Mouse (Mus musculus) midbrain, embryonic 15.5 days (tissue): ENCODE results near the gene Hsd11b1. TPM values are rescaled to one million over a fixed set of nuclear protein-coding genes. Genes with fewer than 3 reads are reported as not detected.
A peak's percentile ranks its signal among the peaks of the same experiment; 100 is the strongest.

Experiments used
- ATAC-seq: fragments of 200-750 bp; cut with Nextera tagmentation; replicated peaks from 2 replicates; pipeline ENCODE4 v1.8.0; 2017; ENCODE audit warnings: moderate TSS enrichment
- H3K27ac ChIP-seq: fragments of 300-500 bp; sonication (generic); 2 replicates; pipeline ENCODE4 v1.5.1; 2015; ENCODE audit warnings: mild to moderate bottlenecking, inconsistent platforms
- H3K27me3 ChIP-seq: fragments of 300-500 bp; sonication (generic); replicated peaks from 2 replicates; pipeline ENCODE4 v1.6.1; 2015; ENCODE audit warnings: inconsistent platforms
- H3K36me3 ChIP-seq: fragments of 300-500 bp; sonication (generic); replicated peaks from 2 replicates; pipeline ENCODE4 v1.6.1; 2015; ENCODE audit warnings: inconsistent platforms
- H3K4me1 ChIP-seq: fragments of 300-500 bp; sonication (generic); 2 replicates; pipeline ENCODE4 v1.6.1; 2015; ENCODE audit warnings: inconsistent platforms
- H3K4me2 ChIP-seq: fragments of 300-500 bp; sonication (generic); 2 replicates; pipeline ENCODE4 v1.6.1; 2015; ENCODE audit warnings: inconsistent platforms, mild to moderate bottlenecking, moderate library complexity
- H3K4me3 ChIP-seq: fragments of 300-500 bp; sonication (generic); 2 replicates; pipeline ENCODE4 v1.5.1; 2015; ENCODE audit warnings: mild to moderate bottlenecking, inconsistent platforms
- H3K9ac ChIP-seq: fragments of 300-500 bp; sonication (generic); 2 replicates; pipeline ENCODE4 v1.6.1; 2015; ENCODE audit warnings: mild to moderate bottlenecking, inconsistent platforms
- H3K9me3 ChIP-seq: fragments of 300-500 bp; sonication (generic); 2 replicates; pipeline ENCODE4 v1.6.1; 2016; ENCODE audit warnings: inconsistent platforms
- whole genome bisulfite sequencing: fragments of 180-500 bp; shearing (Covaris S2); methylation state at CpG from one replicate; pipeline ENCODE4 v1.1.7; 2015; ENCODE audit warnings: mixed read lengths; 5-methylcytosine and 5-hydroxymethylcytosine counted together
- polyA plus RNA-seq: library from polyadenylated mRNA; unstranded; fragments of >200 nt; fragmentation: Nextera tagmentation; extraction: Ambion mirVana; gene quantifications from 2 replicates; pipeline ENCODE4 v1.2.1, GENCODE M21; 2015

The Hsd11b1 gene
- polyA plus RNA-seq, 1 experiment from 2014 or later = not detected

DNA sequence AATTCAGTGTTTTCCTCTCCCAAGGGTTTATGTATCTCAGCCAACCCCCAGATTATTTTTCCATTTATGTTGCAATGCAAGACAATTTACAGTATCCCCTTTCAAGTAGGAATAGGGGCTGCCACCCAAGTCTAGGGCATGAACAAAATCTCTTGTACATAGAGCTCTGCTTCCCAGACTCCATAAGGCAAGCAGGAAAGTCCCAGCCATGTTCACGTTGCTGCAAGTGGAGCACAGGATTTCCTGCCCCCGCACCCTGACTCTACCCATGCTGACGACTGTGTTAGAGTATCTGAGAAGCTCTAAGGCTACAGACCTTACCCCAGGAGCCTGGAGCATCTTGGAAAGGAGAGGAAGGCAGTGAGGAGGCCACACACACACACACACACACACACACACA lies 74.1 kb downstream of the Hsd11b1 start:
- 62% methylated on average over 3 of the region's 3 CpGs for WGBS
- no peaks in the 10 kb centered on the region for H3K27me3 ChIP-seq
- no peak overlapping the region for H3K4me2 ChIP-seq
- H3K36me3 ChIP-seq = no peaks in the 10 kb centered on the region
- peaks cover 8% of the 10 kb centered on the region; the same call in 1 of the 2 replicates for H3K4me1 ChIP-seq
- no peaks in the 10 kb centered on the region for H3K9me3 ChIP-seq
- H3K4me3 ChIP-seq = no peak overlapping the region
- ATAC-seq = no peak
- no peak overlapping the region for H3K9ac ChIP-seq
- H3K27ac ChIP-seq = peak overlapping the region; percentile 55; the same call in 1 of the 2 replicates

DNA sequence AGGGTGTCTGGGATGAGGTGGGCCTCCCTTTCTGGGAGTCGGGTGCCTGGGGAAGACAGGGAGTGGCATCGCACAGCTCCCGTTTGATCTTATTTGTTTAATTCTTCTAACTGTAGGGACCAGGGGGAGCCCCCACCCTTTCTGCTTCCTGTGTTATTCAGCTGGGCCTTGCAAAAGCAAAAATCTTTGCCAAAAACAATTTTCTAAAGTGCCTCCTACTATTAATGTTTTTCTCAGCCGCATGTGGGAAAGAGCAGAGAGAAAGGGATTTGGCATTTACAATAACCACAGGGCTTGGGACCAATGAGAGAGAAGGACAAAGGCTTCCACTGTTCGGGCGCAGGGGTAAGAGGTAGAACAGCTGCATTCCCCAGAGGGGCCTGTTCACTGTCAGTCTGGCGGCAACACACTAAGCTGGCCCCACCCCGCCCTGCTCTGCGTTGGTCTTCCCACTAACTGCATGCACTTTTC lies 74.7 kb downstream of the Hsd11b1 start:
- H3K4me2 ChIP-seq = no peak overlapping the region
- H3K9ac ChIP-seq = no peak overlapping the region
- H3K4me3 ChIP-seq = no peak overlapping the region
- H3K27me3 ChIP-seq = no peaks in the 10 kb centered on the region
- H3K36me3 ChIP-seq = no peaks in the 10 kb centered on the region
- H3K9me3 ChIP-seq = no peaks in the 10 kb centered on the region
- 22% methylated on average over 9 of the region's 9 CpGs for WGBS
- ATAC-seq = peak; percentile 87
- peaks cover 8% of the 10 kb centered on the region; the same call in 1 of the 2 replicates for H3K4me1 ChIP-seq
- peak overlapping the region; percentile 55; the same call in 1 of the 2 replicates for H3K27ac ChIP-seq

DNA sequence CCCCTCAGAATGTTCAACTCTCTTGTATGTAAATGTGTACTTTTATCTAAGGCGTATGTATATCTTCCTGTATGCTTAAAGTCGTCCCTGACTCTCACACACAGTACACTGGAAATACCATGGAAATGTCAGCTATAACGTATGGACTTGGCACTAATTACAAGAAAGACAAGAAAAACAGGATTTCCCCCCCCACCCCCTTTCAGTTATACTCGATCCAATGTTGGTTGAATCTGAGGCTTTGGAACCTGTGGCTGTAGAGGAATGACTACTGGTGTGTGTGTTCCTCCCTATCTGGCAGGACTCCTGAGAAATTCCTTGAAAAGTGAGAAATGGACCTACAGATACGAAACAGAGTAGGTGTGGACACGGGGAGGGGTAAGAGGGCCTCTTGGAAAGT lies 75.6 kb downstream of the Hsd11b1 start:
- WGBS = 86% methylated on average over 6 of the region's 6 CpGs
- H3K9me3 ChIP-seq = no peaks in the 10 kb centered on the region
- H3K27ac ChIP-seq = no peak overlapping the region
- ATAC-seq = no peak
- H3K4me3 ChIP-seq = no peak overlapping the region
- no peak overlapping the region for H3K4me2 ChIP-seq
- no peaks in the 10 kb centered on the region for H3K36me3 ChIP-seq
- no peaks in the 10 kb centered on the region for H3K27me3 ChIP-seq
- no peak overlapping the region for H3K9ac ChIP-seq
- H3K4me1 ChIP-seq = peaks cover 8% of the 10 kb centered on the region; the same call in 1 of the 2 replicates

DNA sequence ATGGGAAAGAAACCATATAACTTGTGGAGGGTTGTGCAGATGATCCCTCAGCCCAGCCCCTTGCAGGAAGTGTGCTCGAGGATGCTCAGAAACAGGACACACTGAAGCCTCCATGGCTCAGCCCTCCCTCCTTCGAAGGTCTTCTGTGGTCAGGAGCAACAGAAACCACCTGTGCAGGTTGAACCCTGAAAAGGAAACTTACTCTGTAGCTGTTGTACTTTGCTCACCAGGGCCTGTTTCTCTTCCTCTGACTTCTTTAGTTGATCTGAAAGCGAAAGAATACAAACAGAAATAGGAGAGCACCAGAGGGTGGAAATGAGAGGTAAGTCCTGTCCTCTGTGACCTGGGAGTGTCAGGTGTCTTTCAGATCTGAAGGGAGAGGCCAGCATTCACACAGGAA lies 82.8 kb downstream of the Hsd11b1 start:
- no peak overlapping the region for H3K27ac ChIP-seq
- no peak overlapping the region for H3K4me2 ChIP-seq
- H3K36me3 ChIP-seq = no peaks in the 10 kb centered on the region
- ATAC-seq = no peak
- H3K4me1 ChIP-seq = no peaks in the 10 kb centered on the region
- 95% methylated on average over 3 of the region's 3 CpGs for WGBS
- H3K4me3 ChIP-seq = no peak overlapping the region
- no peak overlapping the region for H3K9ac ChIP-seq
- no peaks in the 10 kb centered on the region for H3K27me3 ChIP-seq
- H3K9me3 ChIP-seq = no peaks in the 10 kb centered on the region

DNA sequence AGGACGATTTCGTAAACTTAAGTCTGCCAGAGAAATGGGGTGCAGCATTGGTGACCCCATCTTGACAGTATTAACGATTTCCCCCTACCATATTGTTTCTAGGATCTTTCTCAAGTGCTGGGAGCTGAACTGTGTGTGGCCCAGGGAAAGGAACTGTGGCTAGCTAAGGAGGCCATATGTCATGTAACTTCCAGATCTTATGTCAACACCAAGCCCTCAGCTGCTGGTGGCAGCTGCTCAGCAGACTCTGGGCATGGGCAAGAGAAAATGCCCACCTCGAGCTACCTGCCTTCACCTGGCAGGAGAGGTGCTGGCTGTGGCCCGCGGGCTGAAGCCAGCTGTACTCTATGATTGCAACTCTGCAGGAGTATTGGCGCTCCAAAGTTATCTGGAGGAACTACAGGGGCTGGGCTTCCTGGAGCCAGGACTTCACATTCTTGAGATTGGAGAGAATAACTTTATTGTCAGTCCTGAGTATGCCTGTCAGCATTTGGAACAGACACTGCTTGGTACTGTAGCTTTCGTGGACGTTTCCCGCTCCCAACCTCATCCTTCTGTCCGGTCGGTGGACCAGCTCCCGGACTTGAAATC lies 89.6 kb downstream of the Hsd11b1 start:
- H3K4me1 ChIP-seq = peaks cover 28% of the 10 kb centered on the region
- peak overlapping the region; percentile 64 for H3K4me2 ChIP-seq
- H3K4me3 ChIP-seq = peak overlapping the region; percentile 62
- no peaks in the 10 kb centered on the region for H3K27me3 ChIP-seq
- WGBS = 92% methylated on average over 13 of the region's 13 CpGs
- no peak for ATAC-seq
- no peaks in the 10 kb centered on the region for H3K36me3 ChIP-seq
- H3K9ac ChIP-seq = peak overlapping the region; percentile 63; the same call in 1 of the 2 replicates
- H3K27ac ChIP-seq = no peak overlapping the region
- H3K9me3 ChIP-seq = no peaks in the 10 kb centered on the region

DNA sequence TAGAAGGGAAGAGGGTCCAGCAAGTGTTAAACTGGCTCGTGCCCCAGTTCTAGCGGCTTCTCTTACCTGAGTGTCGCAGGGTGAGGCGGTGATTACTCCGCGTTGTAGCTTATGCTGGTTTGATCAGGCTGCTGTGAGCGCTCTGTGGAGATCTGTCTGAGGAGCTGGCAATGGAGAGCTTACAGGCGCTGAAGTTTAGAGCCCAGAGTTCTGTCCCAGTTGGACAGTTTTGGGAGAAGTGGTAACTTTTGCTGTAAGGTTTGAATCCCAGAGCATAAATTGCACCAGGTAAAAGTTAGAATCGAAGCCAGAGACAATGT lies 90.1 kb downstream of the Hsd11b1 start:
- no peak for ATAC-seq
- WGBS = 21% methylated on average over 9 of the region's 9 CpGs
- Histone ChIP-seq H3K4me1 (peaks cover 29% of the 10 kb centered on the region), H3K27me3 (no peaks in the 10 kb centered on the region), H3K4me2 (peak overlapping the region; percentile 64), H3K36me3 (no peaks in the 10 kb centered on the region), H3K27ac (peak overlapping the region; percentile 83), H3K4me3 (peak overlapping the region; percentile 62), H3K9me3 (no peaks in the 10 kb centered on the region), H3K9ac (peak overlapping the region; percentile 63)

DNA sequence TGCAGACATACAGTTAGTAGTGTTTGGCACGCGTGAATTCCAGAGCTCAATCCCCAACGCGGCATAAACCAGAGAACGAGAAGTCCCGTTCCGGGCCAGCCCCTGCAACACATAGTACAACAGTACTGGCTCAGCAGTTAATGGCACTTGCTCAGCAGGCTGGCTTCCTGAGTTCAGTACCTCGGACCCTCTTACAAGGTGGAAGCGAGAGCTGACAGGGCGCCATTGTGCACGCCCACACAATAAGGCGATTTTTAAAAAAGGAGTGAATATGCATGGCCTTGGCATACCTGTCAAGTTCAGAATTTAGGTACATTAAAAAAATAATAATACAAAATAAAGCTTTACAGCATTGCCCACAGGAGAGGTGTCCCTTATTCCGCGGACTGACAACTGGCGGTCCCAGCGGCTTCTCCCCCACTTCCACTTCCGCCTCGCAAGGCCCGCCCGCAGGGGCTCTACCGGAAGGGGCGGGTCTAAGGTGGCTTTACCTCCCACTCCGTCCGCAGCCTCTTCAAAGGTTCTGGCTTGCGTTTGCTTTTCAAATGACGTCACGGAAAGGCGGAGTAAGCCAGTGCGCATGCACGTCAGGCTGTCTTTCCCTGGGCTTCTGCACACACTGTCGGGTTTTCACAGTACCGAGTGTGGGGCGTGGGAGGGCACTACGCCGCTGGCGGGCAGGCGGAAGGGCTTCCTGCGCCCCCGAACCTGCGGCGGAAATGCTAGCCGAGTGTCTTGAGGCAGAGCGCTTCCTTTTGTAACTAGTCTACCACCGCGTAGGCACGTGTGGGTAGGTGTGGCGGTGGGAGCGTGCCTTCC lies 90.7 kb downstream of the Hsd11b1 start:
- peak overlapping the region; percentile 62 for H3K4me3 ChIP-seq
- no peaks in the 10 kb centered on the region for H3K36me3 ChIP-seq
- no peaks in the 10 kb centered on the region for H3K9me3 ChIP-seq
- peak overlapping the region; percentile 73 for H3K9ac ChIP-seq
- no peaks in the 10 kb centered on the region for H3K27me3 ChIP-seq
- ATAC-seq = peak; percentile 99
- under 1% methylated on average over 48 of the region's 48 CpGs for WGBS
- H3K4me2 ChIP-seq = peak overlapping the region; percentile 64
- peaks cover 29% of the 10 kb centered on the region for H3K4me1 ChIP-seq
- H3K27ac ChIP-seq = peak overlapping the region; percentile 83

Other genes starting within 250 kb of the Hsd11b1 start
- 7.8 and 9.1 TPM in 2 replicates for gene Syt14, start 228.3 kb downstream of the Hsd11b1 start, polyA plus RNA-seq
- gene Diexf, start 133.8 kb downstream of the Hsd11b1 start, polyA plus RNA-seq = 9.0 and 9.8 TPM in 2 replicates
- 0.74 and 0.81 TPM in 2 replicates for gene Irf6, start 111.0 kb downstream of the Hsd11b1 start, polyA plus RNA-seq
- 11.4 and 12.8 TPM in 2 replicates for gene A130010J15Rik, start 96.0 kb downstream of the Hsd11b1 start, polyA plus RNA-seq
- gene Traf3ip3, start 62.4 kb downstream of the Hsd11b1 start, polyA plus RNA-seq = 0.85 and 1.6 TPM in 2 replicates
- gene Lamb3, start 56.4 kb downstream of the Hsd11b1 start, polyA plus RNA-seq = 0.54 and 1.1 TPM in 2 replicates
- gene G0s2, start 9.1 kb upstream of the Hsd11b1 start, polyA plus RNA-seq = 5.3 and 6.6 TPM in 2 replicates
- gene Camk1g, start 106.2 kb upstream of the Hsd11b1 start, polyA plus RNA-seq = 54.4 and 57.0 TPM in 2 replicates